Mouse (Mus musculus): ENCODE data around the gene Dbx1.
A peak's percentile ranks its signal among the peaks of the same experiment; 100 is the strongest.

The Dbx1 gene

GRCm38 (mm10) chr7:49633375-49633956, 3.2 kb downstream of the Dbx1 start:
- DNase-seq (ENCODE audit: low read depth, low spot score) = peak; percentile 71

- DNase-seq (ENCODE audit: low read depth, low spot score) = no peak
Observed at GRCm38 (mm10) chr7:49632391-49632790, 4.3 kb downstream of the Dbx1 start.

DNA sequence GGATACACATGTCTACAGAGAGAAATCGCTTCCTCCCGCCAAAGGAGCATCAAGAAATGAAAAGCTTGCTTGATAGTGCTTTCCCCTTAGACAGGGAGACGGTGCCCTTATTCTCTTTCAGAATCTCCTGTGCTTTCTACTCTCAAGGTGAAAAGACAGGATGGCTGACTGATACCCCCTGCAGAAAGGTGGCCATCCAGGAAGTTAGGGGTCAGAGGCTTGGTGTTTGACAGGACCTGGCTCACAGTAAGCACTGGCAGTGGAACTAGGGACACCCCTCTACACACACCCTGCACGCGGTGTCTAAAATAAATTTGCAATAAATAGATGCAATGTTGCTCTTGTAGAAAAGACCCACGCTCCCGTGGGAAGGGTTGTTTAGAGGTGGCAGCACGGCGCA, 4.8 kb downstream of the Dbx1 start:
- DNase-seq (ENCODE audit: low read depth, low spot score) = no peak

GRCm38 (mm10) chr7:49620160-49620559, 16.5 kb downstream of the Dbx1 start:
- no peak for DNase-seq (ENCODE audit: low read depth, low spot score)

GRCm38 (mm10) chr7:49617087-49617486, 19.6 kb downstream of the Dbx1 start:
- DNase-seq (ENCODE audit: low read depth, low spot score) = no peak

DNA sequence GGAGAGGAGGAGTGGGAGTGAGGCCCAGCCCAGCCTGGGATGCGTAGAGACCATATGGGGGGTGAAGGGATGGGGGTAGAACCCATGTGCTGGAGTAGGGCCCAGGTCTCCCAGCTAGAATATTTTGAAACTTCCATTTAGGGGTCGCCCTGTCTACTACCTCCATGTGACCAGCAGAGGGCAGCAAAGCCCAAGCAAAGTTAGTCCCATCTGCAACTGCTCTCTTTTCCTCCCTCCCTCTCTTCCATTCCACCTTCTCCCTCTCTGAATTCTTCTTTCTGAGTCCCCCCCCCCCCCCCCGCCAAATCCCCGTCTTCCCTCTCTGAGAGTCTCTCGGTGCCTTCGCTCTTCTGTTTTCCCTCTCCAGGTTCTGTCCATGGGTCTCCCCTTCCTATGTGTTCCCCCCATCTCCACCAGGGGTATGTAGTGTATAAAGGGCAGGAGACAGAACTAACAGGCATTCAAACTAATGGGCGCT, 20.4 kb downstream of the Dbx1 start:
- DNase-seq (ENCODE audit: low read depth, low spot score) = peak; percentile 86

DNA sequence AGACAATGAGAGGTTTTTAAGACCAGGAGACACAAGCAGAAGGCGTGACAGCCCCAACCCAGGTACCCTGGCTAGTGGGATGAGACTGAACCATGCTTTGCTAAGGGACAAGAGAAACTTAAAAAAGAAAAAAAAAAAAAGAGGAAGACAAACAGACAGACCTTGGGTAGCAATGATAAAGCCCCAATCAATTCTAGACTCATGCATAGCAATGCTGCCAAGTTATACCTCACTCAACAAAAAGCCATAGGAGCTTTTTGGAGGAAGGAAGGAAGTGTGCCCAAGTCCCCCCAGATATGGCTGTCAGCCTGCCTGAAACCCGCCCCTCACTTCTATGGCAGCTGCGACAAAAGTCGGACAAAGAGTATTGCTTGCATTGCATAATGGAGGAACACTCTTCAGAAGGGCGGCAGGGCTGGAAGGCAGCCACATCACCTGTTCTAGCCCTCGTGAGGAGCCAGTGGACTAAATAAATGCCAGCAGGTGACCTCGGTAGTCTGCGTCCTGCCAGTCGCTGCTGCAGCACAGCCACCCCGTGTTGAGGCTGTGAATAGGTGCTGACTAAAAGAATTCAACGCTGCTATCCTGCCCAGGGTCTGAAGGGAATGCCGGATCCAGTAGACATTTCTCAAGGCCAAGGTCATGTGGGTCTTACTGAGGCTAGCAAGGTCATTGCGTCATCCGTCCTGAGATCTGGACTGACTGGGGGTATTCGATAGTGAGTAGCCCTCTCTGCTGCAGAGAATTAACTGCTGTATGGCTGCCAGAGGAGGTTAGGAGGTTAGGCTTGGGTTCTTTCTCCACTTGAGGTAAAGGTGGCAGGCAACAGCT, 31.5 kb downstream of the Dbx1 start:
- DNase-seq (ENCODE audit: low read depth, low spot score) = no peak

DNA sequence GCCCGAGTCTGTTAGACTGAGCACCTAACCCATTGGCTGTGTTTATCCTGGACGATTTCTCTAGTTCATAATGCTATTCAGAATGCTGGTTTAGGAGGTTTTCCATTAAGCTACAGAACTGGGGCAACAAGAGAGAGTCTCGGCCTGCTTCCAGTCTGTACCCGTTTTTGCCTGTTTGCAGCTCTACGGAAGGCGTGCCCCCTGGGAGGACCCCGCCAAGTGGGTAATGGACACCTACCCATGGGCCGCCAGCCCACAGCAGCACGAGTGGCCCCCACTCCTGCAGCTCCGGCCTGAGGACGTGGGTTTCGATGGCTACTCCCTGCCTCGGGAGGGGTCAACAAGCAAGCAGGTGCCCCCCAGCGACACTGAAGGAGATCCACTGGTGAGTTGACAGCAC, 32.4 kb downstream of the Dbx1 start:
- no peak for DNase-seq (ENCODE audit: low read depth, low spot score)

DNA sequence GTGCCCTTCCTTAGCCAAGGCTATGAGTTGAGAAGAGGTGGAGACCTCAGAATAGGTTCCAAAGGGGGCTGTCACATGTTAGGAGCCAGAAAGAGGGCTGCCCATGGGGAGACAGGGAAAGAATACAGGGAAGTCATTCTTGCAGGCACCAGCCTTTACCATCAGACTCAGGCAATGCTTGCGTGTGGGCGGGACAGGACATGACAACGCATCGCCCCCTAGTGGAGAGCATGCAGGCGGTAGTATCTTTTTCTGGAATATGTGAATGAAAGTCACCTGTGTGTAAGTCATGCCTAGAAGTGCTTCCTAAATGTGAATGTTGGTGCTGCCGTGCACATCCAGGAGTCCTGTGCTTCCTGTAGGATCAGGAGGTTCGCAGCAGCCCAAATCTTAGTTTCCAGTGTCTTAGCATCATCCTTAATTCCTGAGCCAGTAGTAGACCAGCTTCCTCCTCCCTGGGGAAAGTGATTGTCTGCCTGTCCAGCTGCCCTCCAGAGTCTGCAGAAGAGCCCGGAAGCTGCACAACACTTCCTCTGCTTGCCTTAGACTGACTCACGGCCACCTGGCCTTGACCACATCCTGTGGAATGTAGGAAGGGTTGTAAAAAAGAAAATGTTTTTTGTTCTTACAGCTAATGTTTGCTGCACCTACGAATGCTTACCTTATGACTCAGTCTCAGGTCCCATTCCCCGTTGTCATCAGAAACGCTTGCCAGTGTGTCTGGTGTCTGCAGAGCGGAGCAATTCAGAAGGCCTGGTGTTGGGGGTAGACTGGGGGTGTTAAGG, 35.3 kb downstream of the Dbx1 start:
- DNase-seq (ENCODE audit: low read depth, low spot score) = peak; percentile 90

DNA sequence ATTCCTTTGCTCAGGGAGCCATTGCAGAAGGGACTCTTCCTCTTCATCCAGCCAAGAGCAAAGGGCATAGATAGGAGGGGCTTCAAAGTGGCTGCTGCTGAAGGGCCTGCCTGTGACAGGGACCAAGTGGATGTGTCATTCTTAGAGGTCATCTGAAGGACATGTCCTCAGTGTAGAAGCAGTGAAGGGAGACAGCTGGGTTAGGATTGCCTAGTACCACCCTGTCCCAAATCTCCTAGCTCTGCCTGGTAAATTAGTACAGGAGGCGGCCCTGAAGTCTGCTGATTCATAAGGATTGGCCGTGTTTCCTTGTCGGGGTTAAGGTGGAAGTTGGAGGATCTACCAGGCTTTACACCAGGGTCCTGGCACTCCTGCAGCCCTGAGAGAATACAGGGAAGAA, 36.7 kb downstream of the Dbx1 start:
- DNase-seq (ENCODE audit: low read depth, low spot score) = no peak

- DNase-seq (ENCODE audit: low read depth, low spot score) = no peak
Observed at GRCm38 (mm10) chr7:49598225-49598624, 38.4 kb downstream of the Dbx1 start.

- no peak for DNase-seq (ENCODE audit: low read depth, low spot score)
Observed at GRCm38 (mm10) chr7:49597776-49598175, 38.9 kb downstream of the Dbx1 start.

DNA sequence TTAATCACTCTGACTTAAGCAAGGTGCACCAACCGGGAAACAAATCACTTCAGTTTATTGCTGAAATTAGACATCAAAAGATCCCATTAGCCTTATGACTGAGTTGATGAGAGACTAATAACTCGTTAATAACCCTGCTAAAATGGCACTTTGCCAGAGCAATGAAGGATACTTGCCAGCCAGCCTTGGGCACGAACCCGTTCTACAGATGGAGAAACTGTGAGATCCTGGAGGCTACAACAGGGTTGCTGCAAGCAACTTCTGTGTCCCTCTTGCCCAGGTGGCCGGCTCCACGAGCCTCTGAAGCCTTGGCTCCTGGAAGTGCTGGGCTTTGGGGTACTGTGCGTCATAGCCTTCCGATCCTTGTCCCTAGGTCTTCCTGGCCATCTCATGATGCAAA, 47.0 kb downstream of the Dbx1 start:
- no peak for DNase-seq (ENCODE audit: low read depth, low spot score)

- DNase-seq (ENCODE audit: low read depth, low spot score) = no peak
Observed at GRCm38 (mm10) chr7:49586530-49587120, 50.0 kb downstream of the Dbx1 start.

- DNase-seq (ENCODE audit: low read depth, low spot score) = no peak
Observed at GRCm38 (mm10) chr7:49583176-49583575, 53.5 kb downstream of the Dbx1 start.

DNA sequence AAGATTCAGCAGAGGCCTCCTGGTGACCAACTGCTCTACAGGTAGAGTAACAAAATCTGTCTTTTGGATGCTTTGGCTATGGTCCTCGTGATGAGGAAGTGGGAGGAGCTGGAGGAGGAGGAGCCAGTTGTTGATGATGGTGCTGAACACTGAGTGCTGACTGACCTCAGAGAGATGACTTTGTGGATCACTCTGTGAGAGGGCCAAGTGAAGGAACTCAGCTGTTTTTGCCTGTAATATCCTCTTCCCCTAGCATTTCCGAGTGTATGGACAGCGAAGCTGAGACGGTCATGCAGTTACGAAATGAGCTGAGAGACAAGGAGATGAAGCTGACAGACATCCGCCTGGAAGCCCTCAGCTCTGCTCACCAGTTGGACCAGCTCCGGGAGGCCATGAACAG, 54.1 kb downstream of the Dbx1 start:
- DNase-seq (ENCODE audit: low read depth, low spot score) = no peak

DNA sequence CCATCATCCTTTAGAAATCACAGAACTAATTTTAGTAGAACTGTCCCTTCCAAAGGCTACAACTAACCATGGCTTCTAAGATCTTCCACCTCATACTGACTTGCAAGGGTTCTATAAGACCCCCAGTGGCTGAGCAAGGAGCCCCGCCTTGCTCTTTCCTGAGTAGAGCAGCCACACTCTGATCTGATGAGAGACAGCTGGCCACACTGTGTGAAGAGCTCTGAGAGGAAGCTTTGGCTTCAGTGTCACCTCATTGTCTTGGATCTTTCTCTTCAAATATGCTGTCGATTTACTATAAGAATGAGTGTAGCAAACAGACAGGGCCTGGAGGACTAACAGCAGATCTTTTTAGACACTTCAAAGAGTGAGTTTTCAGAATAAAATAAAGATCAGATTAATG, 54.7 kb downstream of the Dbx1 start:
- DNase-seq (ENCODE audit: low read depth, low spot score) = no peak

Measured in CD4-positive, CD25-positive, alpha-beta regulatory T cell, adult 2 months (primary cell).